Mouse (Mus musculus): ENCODE measurements at regions not wholly inside any gene's neighbourhood (a gene's known extent, or its start where the extent isn't known, plus 50 kb on each side); places are given as distances from the start of the nearest gene placed in this dataset.

DNA sequence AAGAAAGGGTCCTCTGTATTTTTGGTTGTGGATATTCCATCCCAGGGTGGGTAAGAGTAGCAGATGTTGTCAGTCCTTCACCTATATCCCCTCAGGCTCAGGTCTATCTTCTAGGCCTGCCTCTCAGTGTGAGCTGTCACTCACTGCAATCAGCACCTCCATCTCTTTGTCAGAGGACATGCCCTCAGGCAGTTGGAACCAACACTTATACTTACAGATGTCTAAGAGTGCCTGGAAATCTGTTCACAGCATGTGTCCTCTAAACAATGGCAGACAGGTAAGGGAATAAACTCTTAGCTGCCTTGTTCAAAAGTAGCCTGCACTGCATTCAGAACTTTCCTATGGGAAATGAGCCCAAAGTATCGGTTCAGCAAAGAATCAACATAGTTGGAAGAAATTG lies 153.1 kb upstream of the Gap43 start:
- no peak for TF ChIP-seq POLR2A (IDR thresholded peaks at IDR 0.05; ENCODE audit: insufficient read depth, low read length)
- 0 out of 2 replicates have a peak, but pooled peaks have one; percentile 27 for TF ChIP-seq EP300 (IDR thresholded peaks at IDR 0.05; ENCODE audit: insufficient read depth, low read depth, low read length)
